Mouse (Mus musculus) urinary bladder, adult 2 months (tissue): Measurements from ENCODE around the gene Gm13420. TPM values are rescaled to one million over a fixed set of nuclear protein-coding genes. Genes with fewer than 3 reads are reported as not detected.
"Not testable (repeated sequence)": the region's sequence is repeated elsewhere in the genome, so short reads cannot be mapped to it uniquely, and the experiment has no call there.

ENCODE experiments used
- DNase-seq: peaks from one replicate; pipeline ENCODE4 v3.0.0; 2022; ENCODE audit warnings: low spot score
- polyA plus RNA-seq: library from polyadenylated mRNA; depleted of rRNA; stranded (reverse); fragments of >200 nt; gene quantifications from 2 replicates; pipeline ENCODE4 v1.2.3, GENCODE M21; 2012

Gm13420 gene
- polyA plus RNA-seq, 1 experiment: not detected

- DNase-seq: no peak
Measured at GRCm38 (mm10) chr2:29738799-29739198, 12.7 kb downstream of the Gm13420 start.

GRCm38 (mm10) chr2:29737209-29737925 is 14.1 kb downstream of the Gm13420 start:
- DNase-seq: no peak

- DNase-seq: no peak
Measured at GRCm38 (mm10) chr2:29735708-29736107, 15.8 kb downstream of the Gm13420 start.

- no peak for DNase-seq
Measured at GRCm38 (mm10) chr2:29733348-29733747, 18.1 kb downstream of the Gm13420 start.

- no peak for DNase-seq
Measured at GRCm38 (mm10) chr2:29732559-29732958, 18.9 kb downstream of the Gm13420 start.

GRCm38 (mm10) chr2:29731545-29731944 is 19.9 kb downstream of the Gm13420 start:
- no peak for DNase-seq

GRCm38 (mm10) chr2:29729500-29729899 is 22.0 kb downstream of the Gm13420 start:
- DNase-seq: no peak

GRCm38 (mm10) chr2:29724664-29725365 is 26.7 kb downstream of the Gm13420 start:
- DNase-seq: no peak

GRCm38 (mm10) chr2:29723132-29723531 is 28.4 kb downstream of the Gm13420 start:
- no peak for DNase-seq

- DNase-seq: no peak
Measured at GRCm38 (mm10) chr2:29718581-29718980, 32.9 kb downstream of the Gm13420 start.

- no peak for DNase-seq
Measured at GRCm38 (mm10) chr2:29716691-29717090, 34.8 kb downstream of the Gm13420 start.

GRCm38 (mm10) chr2:29716143-29716542 is 35.3 kb downstream of the Gm13420 start:
- DNase-seq: no peak

- DNase-seq: no peak
Measured at GRCm38 (mm10) chr2:29714127-29714526, 37.4 kb downstream of the Gm13420 start.

- DNase-seq: no peak
Measured at GRCm38 (mm10) chr2:29713501-29713900, 38.0 kb downstream of the Gm13420 start.

GRCm38 (mm10) chr2:29711877-29712276 is 39.6 kb downstream of the Gm13420 start:
- no peak for DNase-seq

GRCm38 (mm10) chr2:29711038-29711437 is 40.4 kb downstream of the Gm13420 start:
- DNase-seq: no peak

- not testable (repeated sequence) for DNase-seq
Measured at GRCm38 (mm10) chr2:29708209-29708608, 43.3 kb downstream of the Gm13420 start.

GRCm38 (mm10) chr2:29707731-29708130 is 43.8 kb downstream of the Gm13420 start:
- no peak for DNase-seq

GRCm38 (mm10) chr2:29706726-29707620 is 44.5 kb downstream of the Gm13420 start:
- DNase-seq: no peak

GRCm38 (mm10) chr2:29705493-29705892 is 46.0 kb downstream of the Gm13420 start:
- no peak for DNase-seq

- DNase-seq: no peak
Measured at GRCm38 (mm10) chr2:29703104-29704081, 48.1 kb downstream of the Gm13420 start.
